Mouse (Mus musculus) lung, adult 18-20 months (tissue): Measurements from ENCODE around the gene Dok5.
A peak's percentile ranks its signal among the peaks of the same experiment; 100 is the strongest.

Experiments used
- DNase-seq, 2 experiments: peaks; one replicate each; pipeline ENCODE4 v3.0.0; 2022; ENCODE audit warnings: mixed read lengths in 2 of 2

The Dok5 gene

GRCm38 (mm10) chr2:170864043-170864442 lies 132.4 kb downstream of the Dok5 start:
- no peak for DNase-seq

- DNase-seq, result no peak
Observed at GRCm38 (mm10) chr2:170864820-170865219, 133.2 kb downstream of the Dok5 start.

GRCm38 (mm10) chr2:170870566-170870965 lies 139.0 kb downstream of the Dok5 start:
- no peak for DNase-seq

GRCm38 (mm10) chr2:170871469-170871868 lies 139.9 kb downstream of the Dok5 start:
- DNase-seq, result no peak

GRCm38 (mm10) chr2:170873382-170873781 lies 141.8 kb downstream of the Dok5 start:
- peak; percentile 31 to 40 for DNase-seq

- DNase-seq, result peak; percentile 80 to 87
Observed at GRCm38 (mm10) chr2:170877515-170877914, 145.9 kb downstream of the Dok5 start.

GRCm38 (mm10) chr2:170877936-170878335 lies 146.3 kb downstream of the Dok5 start:
- DNase-seq, result no peak

GRCm38 (mm10) chr2:170884209-170884801 lies 152.7 kb downstream of the Dok5 start:
- peak; percentile 43 to 64 for DNase-seq

- DNase-seq, result no peak
Observed at GRCm38 (mm10) chr2:170887984-170888383, 156.4 kb downstream of the Dok5 start.

GRCm38 (mm10) chr2:170895096-170895495 lies 163.5 kb downstream of the Dok5 start:
- DNase-seq, result no peak

GRCm38 (mm10) chr2:170902204-170903028 lies 170.8 kb downstream of the Dok5 start:
- DNase-seq, result no peak

GRCm38 (mm10) chr2:170903029-170903306 lies 171.4 kb downstream of the Dok5 start:
- no peak for DNase-seq

- DNase-seq, result no peak
Observed at GRCm38 (mm10) chr2:170903367-170903766, 171.8 kb downstream of the Dok5 start.

GRCm38 (mm10) chr2:170912589-170913223 lies 181.1 kb downstream of the Dok5 start:
- peak in 1 of 2 experiments; percentile 27 for DNase-seq

GRCm38 (mm10) chr2:170913863-170914262 lies 182.3 kb downstream of the Dok5 start:
- no peak for DNase-seq

GRCm38 (mm10) chr2:170915646-170916045 lies 184.0 kb downstream of the Dok5 start:
- DNase-seq, result no peak

- no peak for DNase-seq
Observed at GRCm38 (mm10) chr2:170922260-170922659, 190.7 kb downstream of the Dok5 start.

GRCm38 (mm10) chr2:170924131-170924530 lies 192.5 kb downstream of the Dok5 start:
- no peak for DNase-seq

- DNase-seq, result no peak
Observed at GRCm38 (mm10) chr2:170926237-170926636, 194.6 kb downstream of the Dok5 start.
